Mouse (Mus musculus): ENCODE results near the gene Hps5. TPM values are rescaled to one million over a fixed set of nuclear protein-coding genes. Genes with fewer than 3 reads are reported as not detected.

Gene Hps5
- polyA plus RNA-seq, 1 experiment from 2014 or later = 10.0 TPM

DNA sequence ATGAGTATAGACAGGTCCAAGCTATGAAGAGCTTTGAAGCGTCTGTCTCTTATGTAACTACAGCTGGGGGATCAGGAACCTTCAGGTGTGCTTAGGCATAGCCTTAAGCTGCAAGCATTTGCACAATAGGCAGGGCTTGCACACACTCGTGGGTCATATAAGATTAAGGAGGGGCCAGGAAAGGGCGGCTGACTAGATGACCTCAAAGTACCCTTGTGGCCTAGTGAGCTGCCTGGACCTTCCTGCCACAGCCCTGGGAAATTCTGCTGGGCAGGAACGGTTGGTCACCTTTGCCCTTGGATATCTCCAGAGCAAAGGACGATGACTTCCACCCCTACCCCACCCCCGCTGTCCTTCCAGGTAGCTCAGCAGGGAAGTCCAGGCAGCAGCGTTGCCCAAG lies 43.6 kb upstream of the Hps5 start:
- peak overlapping the region in 1 of 2 experiments; percentile 80; a peak in 3 of 4 replicates for H3K27ac ChIP-seq (replicated peaks in 1 of 2; ENCODE audit: control insufficient read depth in 1 of 2, insufficient read depth in 1 of 2, low read depth in 2 of 2, low read length in 2 of 2)
- peak overlapping the region; percentile 22; the same call in 1 of the 2 replicates for H3K4me2 ChIP-seq (ENCODE audit: low read length)
- peaks cover 15 to 24% of the 10 kb centered on the region in 2 experiments for H3K4me1 ChIP-seq (ENCODE audit: control insufficient read depth in 2 of 2, insufficient read depth in 2 of 2, low read length in 2 of 2)
- 25% methylated on average over 7 of the region's 7 CpGs for WGBS
- H3K27me3 ChIP-seq (ENCODE audit: control insufficient read depth, insufficient read depth, low read length) = no peaks in the 10 kb centered on the region
- no peak overlapping the region for H3K4me3 ChIP-seq (ENCODE audit: control insufficient read depth in 1 of 2, insufficient read depth in 1 of 2, low read depth in 1 of 2, low read length in 2 of 2)
- no peaks in the 10 kb centered on the region for H3K9me3 ChIP-seq (ENCODE audit: control insufficient read depth, low read length)
- no peaks in the 10 kb centered on the region for H3K36me3 ChIP-seq (ENCODE audit: control insufficient read depth, insufficient read depth, low read length)
- peak overlapping the region; percentile 18; the same call in 1 of the 2 replicates for H3K9ac ChIP-seq (ENCODE audit: low read length)
- no peak for ATAC-seq (ENCODE audit: insufficient number of reproducible peaks, insufficient read depth, low FRiP score, low read depth)

DNA sequence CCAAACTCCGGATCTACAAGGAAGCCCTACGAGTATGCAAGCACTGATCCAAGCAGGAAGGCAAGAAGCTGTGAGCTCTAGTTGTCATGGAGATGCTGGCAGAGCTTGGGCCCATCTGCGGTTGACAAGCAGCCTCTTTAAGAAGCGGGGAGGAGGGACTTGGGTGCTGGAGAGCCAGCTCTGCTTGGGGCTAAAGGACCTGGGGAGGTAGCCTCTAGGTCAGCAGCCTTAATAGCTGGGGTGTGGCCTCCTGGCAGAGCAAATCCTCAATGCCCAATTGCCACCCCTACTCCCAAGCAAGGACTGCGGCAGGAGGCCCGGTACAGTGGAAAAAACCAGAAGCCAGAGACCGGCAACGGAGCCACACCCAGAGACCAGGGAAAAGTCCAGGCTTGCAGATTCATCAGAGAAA lies 43.0 kb upstream of the Hps5 start:
- no peaks in the 10 kb centered on the region for H3K9me3 ChIP-seq (ENCODE audit: control insufficient read depth, low read length)
- 17% methylated on average over 8 of the region's 8 CpGs for WGBS
- H3K36me3 ChIP-seq (ENCODE audit: control insufficient read depth, insufficient read depth, low read length) = no peaks in the 10 kb centered on the region
- H3K4me1 ChIP-seq (ENCODE audit: control insufficient read depth in 2 of 2, insufficient read depth in 2 of 2, low read length in 2 of 2) = peaks cover 15 to 24% of the 10 kb centered on the region in 2 experiments
- peak; percentile 48; the same call in 1 of the 2 replicates for ATAC-seq (ENCODE audit: insufficient number of reproducible peaks, insufficient read depth, low FRiP score, low read depth)
- H3K27ac ChIP-seq (replicated peaks in 1 of 2; ENCODE audit: control insufficient read depth in 1 of 2, insufficient read depth in 1 of 2, low read depth in 2 of 2, low read length in 2 of 2) = peak overlapping the region; percentile 69 to 80; a peak in 3 of 4 replicates
- H3K4me3 ChIP-seq (ENCODE audit: control insufficient read depth in 1 of 2, insufficient read depth in 1 of 2, low read depth in 1 of 2, low read length in 2 of 2) = no peak overlapping the region
- peak overlapping the region; percentile 18; the same call in 1 of the 2 replicates for H3K9ac ChIP-seq (ENCODE audit: low read length)
- peak overlapping the region; percentile 22 for H3K4me2 ChIP-seq (ENCODE audit: low read length)
- no peaks in the 10 kb centered on the region for H3K27me3 ChIP-seq (ENCODE audit: control insufficient read depth, insufficient read depth, low read length)

DNA sequence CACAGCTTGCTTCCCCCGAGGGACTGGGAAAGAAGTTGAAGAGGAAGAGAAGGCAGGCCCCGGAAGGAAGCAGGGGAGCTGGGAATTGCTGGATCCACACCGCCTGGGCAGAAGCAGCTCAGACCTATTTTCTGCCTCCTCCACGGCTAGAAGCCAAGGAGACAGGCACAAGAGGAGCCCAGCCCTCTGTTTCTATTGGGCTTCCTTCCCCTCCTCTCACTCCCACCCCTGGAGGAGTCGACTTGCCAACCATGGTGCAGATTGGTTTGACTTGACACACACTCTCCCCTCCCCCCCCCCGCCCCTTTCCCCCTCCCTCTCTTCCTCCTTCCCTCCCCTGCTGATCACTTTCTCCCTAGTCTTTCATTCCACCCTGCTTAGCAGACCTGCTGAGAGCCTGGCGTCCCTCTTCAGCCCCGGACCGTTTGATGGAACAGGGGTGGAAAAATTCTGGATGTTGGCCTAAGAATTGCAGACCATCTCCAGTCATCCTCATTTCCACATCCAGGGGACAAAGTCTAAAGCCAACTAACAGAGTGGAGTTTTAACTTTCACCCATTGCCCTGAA lies 42.3 kb upstream of the Hps5 start:
- Histone ChIP-seq H3K4me1 (ENCODE audit: control insufficient read depth in 2 of 2, insufficient read depth in 2 of 2, low read length in 2 of 2) (peaks cover 15 to 26% of the 10 kb centered on the region in 2 experiments), H3K27ac (replicated peaks in 1 of 2; ENCODE audit: control insufficient read depth in 1 of 2, insufficient read depth in 1 of 2, low read depth in 2 of 2, low read length in 2 of 2) (peak overlapping the region; percentile 76 to 80), H3K27me3 (ENCODE audit: control insufficient read depth, insufficient read depth, low read length) (no peaks in the 10 kb centered on the region), H3K36me3 (ENCODE audit: control insufficient read depth, insufficient read depth, low read length) (no peaks in the 10 kb centered on the region), H3K4me2 (ENCODE audit: low read length) (peak overlapping the region; percentile 37), H3K9me3 (ENCODE audit: control insufficient read depth, low read length) (no peaks in the 10 kb centered on the region), H3K9ac (ENCODE audit: low read length) (0 out of 2 replicates have a peak overlapping the region, but pooled peaks have one; percentile 34), H3K4me3 (ENCODE audit: control insufficient read depth in 1 of 2, insufficient read depth in 1 of 2, low read depth in 1 of 2, low read length in 2 of 2) (no peak overlapping the region)
- ATAC-seq (ENCODE audit: insufficient number of reproducible peaks, insufficient read depth, low FRiP score, low read depth) = peak; percentile 65
- 14% methylated on average over 9 of the region's 9 CpGs for WGBS

DNA sequence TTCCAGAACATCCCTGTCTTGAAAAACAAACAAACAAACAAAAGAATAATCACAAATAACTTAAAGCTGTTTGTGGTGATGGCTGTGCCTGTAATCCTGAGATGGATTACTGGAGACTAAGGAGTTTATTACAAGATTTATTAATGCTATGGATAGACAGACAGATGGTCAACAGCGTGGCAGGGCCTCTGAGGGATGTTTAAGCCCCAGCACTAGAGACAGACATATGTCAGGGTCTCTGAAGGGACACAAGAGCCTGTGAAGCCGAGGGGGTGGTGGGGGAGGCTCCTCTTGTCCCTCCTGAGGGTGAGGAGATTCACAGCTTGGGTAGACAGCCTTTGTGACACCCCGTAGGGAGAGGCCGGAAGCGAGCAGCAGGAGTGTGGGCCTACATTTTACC lies 41.2 kb upstream of the Hps5 start:
- no peak overlapping the region for H3K4me2 ChIP-seq (ENCODE audit: low read length)
- no peaks in the 10 kb centered on the region for H3K27me3 ChIP-seq (ENCODE audit: control insufficient read depth, insufficient read depth, low read length)
- H3K27ac ChIP-seq (replicated peaks in 1 of 2; ENCODE audit: control insufficient read depth in 1 of 2, insufficient read depth in 1 of 2, low read depth in 2 of 2, low read length in 2 of 2) = no peak overlapping the region
- WGBS = 67% methylated on average over 5 of the region's 5 CpGs
- no peak for ATAC-seq (ENCODE audit: insufficient number of reproducible peaks, insufficient read depth, low FRiP score, low read depth)
- no peaks in the 10 kb centered on the region for H3K9me3 ChIP-seq (ENCODE audit: control insufficient read depth, low read length)
- H3K36me3 ChIP-seq (ENCODE audit: control insufficient read depth, insufficient read depth, low read length) = no peaks in the 10 kb centered on the region
- H3K9ac ChIP-seq (ENCODE audit: low read length) = no peak overlapping the region
- peaks cover 15 to 26% of the 10 kb centered on the region in 2 experiments for H3K4me1 ChIP-seq (ENCODE audit: control insufficient read depth in 2 of 2, insufficient read depth in 2 of 2, low read length in 2 of 2)
- no peak overlapping the region for H3K4me3 ChIP-seq (ENCODE audit: control insufficient read depth in 1 of 2, insufficient read depth in 1 of 2, low read depth in 1 of 2, low read length in 2 of 2)

DNA sequence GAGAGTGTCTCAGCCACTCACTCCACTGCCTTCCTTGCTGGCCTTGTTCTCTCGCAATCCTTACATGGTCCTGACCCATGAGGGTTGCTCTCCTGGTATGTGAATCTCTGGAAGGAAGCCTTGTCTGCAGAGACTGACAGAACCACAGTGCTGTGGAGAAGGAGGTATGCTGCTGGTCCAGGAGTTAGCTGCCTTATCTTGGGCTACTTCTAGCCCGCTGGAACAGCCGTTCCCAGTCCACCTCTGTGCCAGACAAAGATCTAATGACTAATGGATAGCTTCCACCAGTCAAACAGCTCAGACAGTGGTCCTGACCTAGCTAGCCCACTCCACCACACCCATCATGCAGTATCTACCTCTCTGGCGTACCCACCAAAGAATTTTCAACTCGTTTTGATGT lies 40.5 kb upstream of the Hps5 start:
- no peak for ATAC-seq (ENCODE audit: insufficient number of reproducible peaks, insufficient read depth, low FRiP score, low read depth)
- WGBS = 66% methylated on average over 5 of the region's 5 CpGs
- Histone ChIP-seq H3K27me3 (ENCODE audit: control insufficient read depth, insufficient read depth, low read length) (no peaks in the 10 kb centered on the region), H3K4me3 (ENCODE audit: control insufficient read depth in 1 of 2, insufficient read depth in 1 of 2, low read depth in 1 of 2, low read length in 2 of 2) (no peak overlapping the region), H3K9me3 (ENCODE audit: control insufficient read depth, low read length) (no peaks in the 10 kb centered on the region), H3K9ac (ENCODE audit: low read length) (no peak overlapping the region), H3K36me3 (ENCODE audit: control insufficient read depth, insufficient read depth, low read length) (no peaks in the 10 kb centered on the region), H3K27ac (replicated peaks in 1 of 2; ENCODE audit: control insufficient read depth in 1 of 2, insufficient read depth in 1 of 2, low read depth in 2 of 2, low read length in 2 of 2) (no peak overlapping the region), H3K4me1 (ENCODE audit: control insufficient read depth in 2 of 2, insufficient read depth in 2 of 2, low read length in 2 of 2) (peaks cover 15 to 31% of the 10 kb centered on the region in 2 experiments), H3K4me2 (ENCODE audit: low read length) (no peak overlapping the region)

DNA sequence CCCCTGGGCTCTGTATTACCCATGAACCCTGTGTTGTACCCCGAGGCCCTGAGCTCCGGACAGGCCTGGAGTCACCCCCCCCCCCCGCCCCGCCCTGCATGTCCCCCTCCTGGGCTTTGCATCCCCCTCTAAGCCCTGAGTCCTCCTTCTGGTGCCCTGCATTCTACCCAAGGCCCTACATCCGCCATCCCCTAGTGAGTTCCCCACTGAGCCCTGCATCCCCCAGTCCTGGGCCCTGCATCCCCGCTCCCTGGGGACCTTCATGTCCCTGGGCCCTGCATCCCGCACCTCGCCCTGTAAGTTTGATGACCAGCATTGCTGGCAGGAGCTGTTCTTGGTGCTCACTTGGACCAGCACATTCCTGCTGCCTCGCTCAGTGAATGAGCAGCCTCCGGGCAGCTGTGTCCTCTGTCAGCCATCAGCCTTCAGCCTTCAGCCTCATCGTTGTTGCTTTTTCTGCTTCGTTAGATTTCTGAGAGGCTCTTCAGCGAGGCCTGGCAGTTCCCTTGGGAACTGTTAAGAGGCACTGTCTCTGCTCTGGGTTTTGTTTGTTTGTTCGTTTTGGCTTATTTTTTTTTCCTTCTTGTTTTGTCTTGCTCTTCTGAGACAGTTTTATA lies 39.2 kb upstream of the Hps5 start:
- Histone ChIP-seq H3K9ac (ENCODE audit: low read length) (no peak overlapping the region), H3K27me3 (ENCODE audit: control insufficient read depth, insufficient read depth, low read length) (no peaks in the 10 kb centered on the region), H3K9me3 (ENCODE audit: control insufficient read depth, low read length) (no peaks in the 10 kb centered on the region), H3K4me2 (ENCODE audit: low read length) (no peak overlapping the region), H3K4me3 (ENCODE audit: control insufficient read depth in 1 of 2, insufficient read depth in 1 of 2, low read depth in 1 of 2, low read length in 2 of 2) (no peak overlapping the region), H3K4me1 (ENCODE audit: control insufficient read depth in 2 of 2, insufficient read depth in 2 of 2, low read length in 2 of 2) (peaks cover 24 to 43% of the 10 kb centered on the region in 2 experiments), H3K36me3 (ENCODE audit: control insufficient read depth, insufficient read depth, low read length) (no peaks in the 10 kb centered on the region), H3K27ac (replicated peaks in 1 of 2; ENCODE audit: control insufficient read depth in 1 of 2, insufficient read depth in 1 of 2, low read depth in 2 of 2, low read length in 2 of 2) (no peak overlapping the region)
- 50% methylated on average over 13 of the region's 14 CpGs for WGBS
- no peak for ATAC-seq (ENCODE audit: insufficient number of reproducible peaks, insufficient read depth, low FRiP score, low read depth)

DNA sequence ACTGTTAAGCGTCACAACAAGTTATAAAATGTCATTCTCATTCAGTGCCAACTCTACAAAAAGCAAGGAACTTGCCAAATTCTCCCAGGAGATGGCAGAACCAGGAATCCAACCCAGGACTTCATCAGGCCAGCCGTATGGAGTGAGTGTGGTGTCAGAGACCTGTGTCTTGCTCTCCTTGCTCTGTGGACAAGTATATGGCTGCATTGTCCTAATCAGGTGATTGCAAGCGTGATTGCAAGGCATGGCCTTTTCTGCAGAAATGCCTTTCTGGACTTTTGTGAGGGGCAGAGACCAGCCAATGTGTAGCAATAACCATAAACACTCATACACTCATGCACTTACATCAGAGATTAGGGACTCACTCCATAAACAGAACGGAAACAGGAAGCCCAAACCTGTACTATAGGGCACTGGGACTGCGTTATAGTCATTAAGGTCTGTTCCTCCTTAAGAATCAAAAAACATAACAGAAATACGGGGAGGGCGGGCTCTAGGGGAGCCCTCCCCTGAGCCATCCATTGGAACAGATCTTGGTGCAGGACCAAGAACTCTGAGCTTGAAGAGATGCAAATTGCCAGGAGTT lies 37.9 kb upstream of the Hps5 start:
- Histone ChIP-seq H3K4me2 (ENCODE audit: low read length) (no peak overlapping the region), H3K9me3 (ENCODE audit: control insufficient read depth, low read length) (no peaks in the 10 kb centered on the region), H3K4me1 (ENCODE audit: control insufficient read depth in 2 of 2, insufficient read depth in 2 of 2, low read length in 2 of 2) (peaks cover 19 to 35% of the 10 kb centered on the region in 2 experiments), H3K4me3 (ENCODE audit: control insufficient read depth in 1 of 2, insufficient read depth in 1 of 2, low read depth in 1 of 2, low read length in 2 of 2) (no peak overlapping the region), H3K9ac (ENCODE audit: low read length) (no peak overlapping the region), H3K27ac (replicated peaks in 1 of 2; ENCODE audit: control insufficient read depth in 1 of 2, insufficient read depth in 1 of 2, low read depth in 2 of 2, low read length in 2 of 2) (no peak overlapping the region; a peak in 1 of 4 replicates), H3K27me3 (ENCODE audit: control insufficient read depth, insufficient read depth, low read length) (no peaks in the 10 kb centered on the region), H3K36me3 (ENCODE audit: control insufficient read depth, insufficient read depth, low read length) (no peaks in the 10 kb centered on the region)
- 79% methylated on average over 7 of the region's 7 CpGs for WGBS
- ATAC-seq (ENCODE audit: insufficient number of reproducible peaks, insufficient read depth, low FRiP score, low read depth) = no peak

All from heart, embryonic 14.5 days (tissue).